Mouse (Mus musculus) gonadal fat pad, adult 2 months (tissue): Measurements from ENCODE around the gene Htra2. TPM values are rescaled to one million over a fixed set of nuclear protein-coding genes. Genes with fewer than 3 reads are reported as not detected.
A peak's percentile ranks its signal among the peaks of the same experiment; 100 is the strongest.

Source experiments
- DNase-seq: peaks from one replicate; pipeline ENCODE4 v3.0.0-alpha.2; 2012; ENCODE audit warnings: low read depth
- polyA plus RNA-seq: library from polyadenylated mRNA; depleted of rRNA; stranded (reverse); fragments of >200 nt; gene quantifications from 2 replicates; pipeline ENCODE4 v1.2.3, GENCODE M21; 2012

The Htra2 gene
- polyA plus RNA-seq, 1 experiment, result 44.7 TPM

- DNase-seq, result no peak
Observed at GRCm38 (mm10) chr6:83031921-83032590, 23.0 kb downstream of the Htra2 start.

- DNase-seq, result no peak
Observed at GRCm38 (mm10) chr6:83031111-83031510, 24.0 kb downstream of the Htra2 start.

GRCm38 (mm10) chr6:83029777-83030176 lies 25.3 kb downstream of the Htra2 start:
- no peak for DNase-seq

- DNase-seq, result no peak
Observed at GRCm38 (mm10) chr6:83027706-83028105, 27.4 kb downstream of the Htra2 start.

- no peak for DNase-seq
Observed at GRCm38 (mm10) chr6:83027293-83027692, 27.8 kb downstream of the Htra2 start.

- DNase-seq, result no peak
Observed at GRCm38 (mm10) chr6:83025221-83025620, 29.9 kb downstream of the Htra2 start.

- no peak for DNase-seq
Observed at GRCm38 (mm10) chr6:83024421-83024820, 30.7 kb downstream of the Htra2 start.

- DNase-seq, result no peak
Observed at GRCm38 (mm10) chr6:83023786-83024185, 31.3 kb downstream of the Htra2 start.

GRCm38 (mm10) chr6:83023008-83023407 lies 32.1 kb downstream of the Htra2 start:
- no peak for DNase-seq

- DNase-seq, result no peak
Observed at GRCm38 (mm10) chr6:83020836-83021593, 34.1 kb downstream of the Htra2 start.

- no peak for DNase-seq
Observed at GRCm38 (mm10) chr6:83020121-83020520, 35.0 kb downstream of the Htra2 start.

GRCm38 (mm10) chr6:83019044-83019443 lies 36.0 kb downstream of the Htra2 start:
- no peak for DNase-seq

GRCm38 (mm10) chr6:83017190-83017589 lies 37.9 kb downstream of the Htra2 start:
- no peak for DNase-seq

- DNase-seq, result no peak
Observed at GRCm38 (mm10) chr6:83015749-83016148, 39.3 kb downstream of the Htra2 start.

GRCm38 (mm10) chr6:83014482-83015466 lies 40.3 kb downstream of the Htra2 start:
- DNase-seq, result no peak

GRCm38 (mm10) chr6:83013444-83013843 lies 41.6 kb downstream of the Htra2 start:
- no peak for DNase-seq

- no peak for DNase-seq
Observed at GRCm38 (mm10) chr6:83011756-83012155, 43.3 kb downstream of the Htra2 start.

GRCm38 (mm10) chr6:83011255-83011654 lies 43.8 kb downstream of the Htra2 start:
- DNase-seq, result no peak

GRCm38 (mm10) chr6:83010010-83010409 lies 45.1 kb downstream of the Htra2 start:
- no peak for DNase-seq

GRCm38 (mm10) chr6:83008659-83009058 lies 46.4 kb downstream of the Htra2 start:
- DNase-seq, result no peak

- DNase-seq, result no peak
Observed at GRCm38 (mm10) chr6:83006114-83006513, 49.0 kb downstream of the Htra2 start.

- DNase-seq, result peak; percentile 27
Observed at GRCm38 (mm10) chr6:83005444-83006011, 49.5 kb downstream of the Htra2 start.
